Mouse (Mus musculus): Measurements from ENCODE around the gene Zbbx. TPM values are rescaled to one million over a fixed set of nuclear protein-coding genes. Genes with fewer than 3 reads are reported as not detected.

Zbbx gene
- not detected for total RNA-seq (2021)
- long read RNA-seq, experiment 1: 0 reads
- long read RNA-seq, experiment 2: 0 reads

GRCm38 (mm10) chr3:75164838-75165496 is at the start of gene Zbbx:
Gene Zbbx (minus strand): TSS chr3:75165034.
- no peak for DNase-seq

DNA sequence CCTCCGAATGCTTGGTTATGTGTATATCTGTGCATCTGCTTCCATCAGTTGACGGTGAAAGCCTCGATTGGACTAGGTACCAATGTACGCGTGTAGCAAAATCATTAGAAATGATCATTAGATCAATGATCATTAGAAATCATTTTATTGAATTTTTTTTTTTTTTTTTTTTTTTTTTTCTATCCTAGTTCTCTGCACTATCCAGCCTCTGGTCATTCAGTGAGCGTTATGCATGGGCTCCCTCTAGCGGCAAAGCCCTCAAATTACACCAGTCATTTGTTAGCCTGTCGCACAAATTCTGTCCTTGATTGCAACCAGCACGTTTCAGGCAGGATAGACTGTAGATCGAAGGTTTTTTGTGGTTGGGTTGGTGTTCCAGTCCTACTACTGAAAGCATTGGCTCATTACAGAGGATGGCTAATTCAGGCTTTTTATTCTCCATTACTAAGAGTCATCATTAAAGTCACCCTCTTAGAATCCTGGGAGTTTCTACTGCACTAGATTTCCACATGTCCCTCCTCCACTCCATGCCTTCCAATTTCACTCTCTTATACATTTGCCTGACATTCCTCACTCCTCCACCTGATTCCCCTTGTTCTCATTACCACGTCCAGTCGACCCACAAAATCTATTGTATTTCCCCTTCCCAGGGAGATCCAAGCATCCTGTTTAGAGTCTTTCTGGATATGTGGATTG is 38.1 kb upstream of the Zbbx start:
- peak; percentile 16 to 53 for DNase-seq

- no peak for DNase-seq
Observed at GRCm38 (mm10) chr3:75182606-75183005, 17.8 kb upstream of the Zbbx start.

- DNase-seq: no peak
Observed at GRCm38 (mm10) chr3:75141876-75142275, 23.0 kb downstream of the Zbbx start.

- no peak for DNase-seq
Observed at GRCm38 (mm10) chr3:75104867-75105266, 60.0 kb downstream of the Zbbx start.

GRCm38 (mm10) chr3:75085762-75086161 is 79.1 kb downstream of the Zbbx start:
- DNase-seq: no peak

DNA sequence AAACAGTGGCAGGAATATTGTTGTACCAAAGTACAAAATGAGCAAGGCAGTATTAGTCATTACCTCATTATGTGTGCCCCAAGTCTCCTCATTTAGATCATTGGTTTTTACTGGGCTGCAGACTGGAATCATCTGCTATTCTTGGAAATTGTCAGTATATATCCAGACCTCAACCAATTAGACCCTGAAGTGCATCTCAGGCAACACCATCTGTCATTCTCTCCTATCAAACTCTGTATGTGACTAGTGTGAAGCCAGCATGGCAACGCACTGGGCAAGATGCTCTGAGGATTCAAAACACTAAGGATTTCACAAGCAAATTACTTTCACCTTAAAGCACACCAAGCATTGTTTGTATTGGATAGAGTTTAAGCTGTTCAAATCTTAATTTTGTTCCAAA is 85.9 kb downstream of the Zbbx start:
- no peak for DNase-seq

DNA sequence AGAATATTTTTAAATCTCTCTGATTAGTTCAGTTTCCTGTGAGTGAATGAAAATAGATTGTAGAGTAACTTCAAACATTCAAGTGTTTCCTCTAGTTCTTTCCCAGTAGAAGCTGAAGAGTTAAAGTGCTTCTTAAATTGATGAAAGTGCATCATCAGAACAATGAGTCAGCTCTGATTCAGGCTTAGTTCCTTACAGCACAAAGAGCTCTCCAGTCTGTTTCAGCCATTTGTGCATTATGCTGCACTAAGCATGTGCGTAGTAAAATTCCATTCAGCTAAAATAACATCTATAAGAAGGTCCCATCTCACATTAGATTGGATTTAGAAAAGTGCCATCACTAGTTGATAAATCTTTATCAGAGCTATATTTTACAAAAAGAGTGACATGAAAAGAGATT is 155.1 kb downstream of the Zbbx start:
- no peak for DNase-seq

Other genes starting within 250 kb of the Zbbx start
- gene Serpini2, start 105.0 kb upstream of the Zbbx start, total RNA-seq (2021): not detected